Mouse (Mus musculus): ENCODE measurements around the gene Acot8. TPM values are rescaled to one million over a fixed set of nuclear protein-coding genes. Genes with fewer than 3 reads are reported as not detected.

Acot8 gene
- 16.3 and 19.9 TPM in 2 replicates for polyA plus RNA-seq (2015; fragmentation: Nextera tagmentation; extraction: Ambion mirVana)

GRCm38 (mm10) chr2:164804533-164805331, at the start of gene Acot8, which contains the start of gene Zswim3:
Acot8 (minus strand) TSS chr2:164804882.
Zswim3 (plus strand) TSS chr2:164805098.

GRCm38 (mm10) chr2:164833314-164833959, 28.8 kb upstream of the Acot8 start, which contains the start of gene Neurl2:
Neurl2 (minus strand) TSS chr2:164833456.

GRCm38 (mm10) chr2:164832748-164833301, 28.1 kb upstream of the Acot8 start, which contains the start of gene Ctsa:
Ctsa (plus strand) TSS chr2:164832873.

GRCm38 (mm10) chr2:164828437-164828836, 23.8 kb upstream of the Acot8 start, which contains the start of gene Spata25:
Spata25 (minus strand) TSS chr2:164828537.

GRCm38 (mm10) chr2:164822636-164823165, 18.0 kb upstream of the Acot8 start, which contains the start of gene Zswim1:
Zswim1 (plus strand) TSS chr2:164822686.

GRCm38 (mm10) chr2:164785481-164786387, 18.9 kb downstream of the Acot8 start, which contains the start of gene Snx21:
Snx21 (plus strand) TSS chr2:164785823.

GRCm38 (mm10) chr2:164779481-164780086, 25.1 kb downstream of the Acot8 start, which contains the start of gene Tnnc2:
Tnnc2 (minus strand) TSS chr2:164779967.

GRCm38 (mm10) chr2:164769258-164770037, 35.2 kb downstream of the Acot8 start, which contains the start of gene Ube2c:
Ube2c (plus strand) TSS chr2:164769898.

GRCm38 (mm10) chr2:164745843-164746479, 58.7 kb downstream of the Acot8 start, which contains the start of the genes Wfdc3 and Dnttip1:
Wfdc3 (minus strand) TSS chr2:164745931.
Dnttip1 (plus strand) TSS chr2:164745983.

Other genes starting within 250 kb of the Acot8 start
- gene Wfdc2, start 242.5 kb downstream of the Acot8 start, polyA plus RNA-seq (2015; fragmentation: Nextera tagmentation; extraction: Ambion mirVana), result 273 and 294 TPM in 2 replicates
- 1.4 and 1.5 TPM in 2 replicates for gene Spint3, start 231.4 kb downstream of the Acot8 start, polyA plus RNA-seq (2015; fragmentation: Nextera tagmentation; extraction: Ambion mirVana)
- gene Wfdc6a, start 219.4 kb downstream of the Acot8 start, polyA plus RNA-seq (2015; fragmentation: Nextera tagmentation; extraction: Ambion mirVana), result 1.3 and 1.4 TPM in 2 replicates
- gene Eppin, start 211.3 kb downstream of the Acot8 start, polyA plus RNA-seq (2015; fragmentation: Nextera tagmentation; extraction: Ambion mirVana), result not detected in 2 replicates
- not detected in 2 replicates for gene Wfdc6b, start 191.4 kb downstream of the Acot8 start, polyA plus RNA-seq (2015; fragmentation: Nextera tagmentation; extraction: Ambion mirVana)
- gene Wfdc8, start 191.3 kb downstream of the Acot8 start, polyA plus RNA-seq (2015; fragmentation: Nextera tagmentation; extraction: Ambion mirVana), result not detected in 2 replicates
- gene Wfdc16, start 166.1 kb downstream of the Acot8 start, polyA plus RNA-seq (2015; fragmentation: Nextera tagmentation; extraction: Ambion mirVana), result not detected in 2 replicates
- gene Wfdc10, start 148.8 kb downstream of the Acot8 start, polyA plus RNA-seq (2015; fragmentation: Nextera tagmentation; extraction: Ambion mirVana), result 3.2 and 5.3 TPM in 2 replicates
- gene Wfdc9, start 148.3 kb downstream of the Acot8 start, polyA plus RNA-seq (2015; fragmentation: Nextera tagmentation; extraction: Ambion mirVana), result not detected in 2 replicates
- gene Wfdc11, start 130.8 kb downstream of the Acot8 start, polyA plus RNA-seq (2015; fragmentation: Nextera tagmentation; extraction: Ambion mirVana), result not detected in 2 replicates
- gene Wfdc13, start 119.8 kb downstream of the Acot8 start, polyA plus RNA-seq (2015; fragmentation: Nextera tagmentation; extraction: Ambion mirVana), result 2.9 and 4.6 TPM in 2 replicates
- gene Spint4, start 106.4 kb downstream of the Acot8 start, polyA plus RNA-seq (2015; fragmentation: Nextera tagmentation; extraction: Ambion mirVana), result not detected in 2 replicates
- not detected in 2 replicates for gene Spint5, start 89.6 kb downstream of the Acot8 start, polyA plus RNA-seq (2015; fragmentation: Nextera tagmentation; extraction: Ambion mirVana)
- gene Wfdc3, start 59.0 kb downstream of the Acot8 start, polyA plus RNA-seq (2015; fragmentation: Nextera tagmentation; extraction: Ambion mirVana), result 1.6 and 1.7 TPM in 2 replicates
- gene Dnttip1, start 58.9 kb downstream of the Acot8 start, polyA plus RNA-seq (2015; fragmentation: Nextera tagmentation; extraction: Ambion mirVana), result 38.2 and 48.9 TPM in 2 replicates
- gene Ube2c, start 35.0 kb downstream of the Acot8 start, polyA plus RNA-seq (2015; fragmentation: Nextera tagmentation; extraction: Ambion mirVana), result 75.7 and 102 TPM in 2 replicates
- gene Tnnc2, start 24.9 kb downstream of the Acot8 start, polyA plus RNA-seq (2015; fragmentation: Nextera tagmentation; extraction: Ambion mirVana), result 383 and 450 TPM in 2 replicates
- 26.2 and 28.0 TPM in 2 replicates for gene Snx21, start 19.1 kb downstream of the Acot8 start, polyA plus RNA-seq (2015; fragmentation: Nextera tagmentation; extraction: Ambion mirVana)
- 5.0 and 5.7 TPM in 2 replicates for gene Zswim3, start 216 bp upstream of the Acot8 start, polyA plus RNA-seq (2015; fragmentation: Nextera tagmentation; extraction: Ambion mirVana)
- 11.9 and 12.0 TPM in 2 replicates for gene Zswim1, start 17.8 kb upstream of the Acot8 start, polyA plus RNA-seq (2015; fragmentation: Nextera tagmentation; extraction: Ambion mirVana)
- gene Spata25, start 23.7 kb upstream of the Acot8 start, polyA plus RNA-seq (2015; fragmentation: Nextera tagmentation; extraction: Ambion mirVana), result 0.36 TPM in 1 of 2 replicates, not detected in the other
- 109 and 133 TPM in 2 replicates for gene Ctsa, start 28.0 kb upstream of the Acot8 start, polyA plus RNA-seq (2015; fragmentation: Nextera tagmentation; extraction: Ambion mirVana)
- 14.3 and 16.1 TPM in 2 replicates for gene Neurl2, start 28.6 kb upstream of the Acot8 start, polyA plus RNA-seq (2015; fragmentation: Nextera tagmentation; extraction: Ambion mirVana)
- 69.8 and 90.6 TPM in 2 replicates for gene Pltp, start 52.8 kb upstream of the Acot8 start, polyA plus RNA-seq (2015; fragmentation: Nextera tagmentation; extraction: Ambion mirVana)
- gene Pcif1, start 74.4 kb upstream of the Acot8 start, polyA plus RNA-seq (2015; fragmentation: Nextera tagmentation; extraction: Ambion mirVana), result 53.5 and 56.6 TPM in 2 replicates
- 4.9 and 5.5 TPM in 2 replicates for gene Zfp335, start 106.9 kb upstream of the Acot8 start, polyA plus RNA-seq (2015; fragmentation: Nextera tagmentation; extraction: Ambion mirVana)
- gene Mmp9, start 135.9 kb upstream of the Acot8 start, polyA plus RNA-seq (2015; fragmentation: Nextera tagmentation; extraction: Ambion mirVana), result 5.5 and 10.3 TPM in 2 replicates
- gene Slc12a5, start 155.9 kb upstream of the Acot8 start, polyA plus RNA-seq (2015; fragmentation: Nextera tagmentation; extraction: Ambion mirVana), result 0.17 and 0.24 TPM in 2 replicates
- gene Ncoa5, start 230.0 kb upstream of the Acot8 start, polyA plus RNA-seq (2015; fragmentation: Nextera tagmentation; extraction: Ambion mirVana), result 22.4 and 23.2 TPM in 2 replicates

Data from urinary bladder, postnatal 0 days (tissue).